Mouse (Mus musculus) erythroblast, embryonic 14.5 days (primary cell): ENCODE measurements around the gene Cryab.

Source experiments
- GATA1 ChIP-seq: IDR thresholded peaks from 2 replicates; pipeline ENCODE4 v1.6.1; 2012; ENCODE audit warnings: low read length, inconsistent platforms, mixed read lengths
- TAL1 ChIP-seq: IDR thresholded peaks from 3 replicates; pipeline ENCODE4 v1.6.1; 2012; ENCODE audit warnings: low read length, inconsistent platforms, mixed read lengths

DNA sequence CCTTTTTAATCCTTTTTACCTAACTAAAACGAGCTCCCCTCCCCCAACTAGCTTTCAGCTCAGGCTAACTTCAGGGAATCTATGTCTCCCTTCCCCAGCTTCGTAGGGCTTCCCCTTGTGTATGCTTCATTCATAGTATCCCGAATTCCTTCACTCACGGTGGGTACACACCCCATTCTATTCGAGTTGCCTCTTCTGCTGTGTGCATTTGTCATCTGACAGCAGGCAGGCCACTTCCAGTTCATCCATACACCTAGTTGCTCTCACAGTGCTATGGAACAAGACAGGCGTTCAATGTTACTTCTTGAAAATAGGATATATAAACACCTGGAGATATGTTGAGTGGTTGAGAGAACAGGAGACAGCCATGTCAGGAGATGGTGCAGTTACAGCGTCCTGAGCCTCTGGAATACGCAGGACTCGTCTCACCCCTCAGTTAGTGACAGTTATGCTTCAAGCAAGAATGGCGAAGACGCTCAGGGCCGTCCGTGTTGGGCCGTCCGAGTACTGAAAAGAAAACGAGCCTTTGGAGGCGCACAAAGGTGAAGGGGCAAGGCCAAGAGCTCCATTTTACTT lies 16.5 kb downstream of the Cryab start:
- TF ChIP-seq GATA1, result no peak
- no peak for TF ChIP-seq TAL1
